Mouse (Mus musculus): ENCODE results near the gene Pnmt.

DNA sequence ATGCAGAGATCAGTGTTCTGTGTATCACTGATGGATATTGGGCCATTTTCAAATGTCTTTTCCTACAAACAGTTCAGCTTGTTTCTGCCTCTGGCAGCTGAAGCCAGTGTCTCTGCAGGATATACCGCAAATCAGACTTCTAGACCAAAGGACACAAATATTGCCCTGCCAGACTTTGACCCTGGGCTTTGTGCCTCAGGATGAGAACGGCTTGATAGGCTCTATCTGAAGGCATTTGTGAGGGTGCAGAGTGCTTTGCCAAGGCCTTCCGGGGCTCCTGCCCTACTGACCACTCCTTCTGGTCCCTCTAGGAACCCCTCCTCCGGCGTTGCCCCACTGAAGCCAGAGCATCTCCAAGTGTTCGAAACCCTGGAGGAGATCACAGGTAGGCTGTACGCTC lies 40.3 kb downstream of the Pnmt start:
- TF ChIP-seq POLR2A (IDR thresholded peaks at IDR 0.05; ENCODE audit: borderline replicate concordance, extremely low read depth, insufficient read depth, insufficient read length, poor library complexity, severe bottlenecking) (no peak), CTCF (IDR thresholded peaks at IDR 0.05; ENCODE audit: borderline replicate concordance, extremely low read depth, insufficient read depth, insufficient read length) (no peak)

Data from brain, embryonic 14.5 days (tissue).